Mouse (Mus musculus): ENCODE results near the gene Klhl31.

DNA sequence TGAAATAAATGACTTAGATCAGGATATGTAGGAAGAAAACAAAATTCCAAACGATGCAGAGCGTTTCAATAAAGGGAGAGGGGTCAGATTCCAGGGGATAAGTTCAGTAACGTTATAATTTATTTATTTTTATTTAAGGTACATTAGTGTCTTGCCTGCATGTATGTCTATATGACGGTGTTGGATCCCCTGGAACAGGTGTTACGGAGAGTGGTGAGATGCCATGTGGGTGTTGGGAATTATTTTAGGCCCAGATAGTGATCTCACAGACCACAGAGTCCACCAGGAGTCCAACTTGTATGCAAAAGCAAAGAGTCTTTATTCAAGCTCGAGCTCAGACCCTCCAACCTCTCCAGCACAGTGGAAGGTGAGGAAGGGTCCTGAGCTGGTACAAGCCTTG is 16.2 kb upstream of the Klhl31 start:
- TF ChIP-seq CTCF (IDR thresholded peaks at IDR 0.05; ENCODE audit: borderline replicate concordance, extremely low read depth, insufficient read depth, insufficient read length), result no peak
- TF ChIP-seq POLR2A (IDR thresholded peaks at IDR 0.05; ENCODE audit: borderline replicate concordance, extremely low read depth, insufficient read depth, insufficient read length, poor library complexity, severe bottlenecking), result no peak

Data from brain, embryonic 14.5 days (tissue).